Mouse (Mus musculus): Measurements from ENCODE around the gene Arl8b.

DNA sequence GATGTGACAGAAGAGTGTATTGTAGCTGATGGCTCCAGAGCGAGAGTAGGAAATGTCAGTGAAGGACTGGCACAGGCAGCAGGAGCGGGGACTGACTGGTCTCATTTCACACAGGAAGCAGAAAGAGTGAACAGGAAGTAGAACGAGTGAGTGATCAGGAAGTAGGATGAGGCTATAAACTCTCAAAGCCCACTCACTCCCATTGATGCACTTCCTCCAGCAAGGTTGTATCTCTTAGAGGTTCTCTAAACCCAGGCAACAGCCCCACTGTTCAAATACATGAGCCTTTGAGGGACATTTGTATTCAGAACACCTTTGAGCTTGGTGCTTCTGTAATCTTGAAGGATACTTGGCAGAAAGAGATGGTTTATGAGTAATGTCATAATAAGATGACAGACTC, 61.2 kb downstream of the Arl8b start:
- no peak for TF ChIP-seq CTCF (IDR thresholded peaks at IDR 0.05; ENCODE audit: borderline replicate concordance, extremely low read depth, insufficient read depth, insufficient read length)
- TF ChIP-seq POLR2A (IDR thresholded peaks at IDR 0.05; ENCODE audit: borderline replicate concordance, extremely low read depth, insufficient read depth, insufficient read length, poor library complexity, severe bottlenecking), result no peak

Data from brain, embryonic 14.5 days (tissue).